Mouse (Mus musculus) brain, embryonic 14.5 days (tissue): ENCODE measurements around the gene Tas2r106.

Source experiments
- CTCF ChIP-seq: fragments of 200-500 bp; IDR thresholded peaks from 2 replicates; pipeline ENCODE4 v1.5.1; 2012; ENCODE audit warnings: inconsistent platforms, mild to moderate bottlenecking, moderate library complexity, borderline replicate concordance; ENCODE audit not compliant: insufficient read depth, insufficient read length; ENCODE audit errors: extremely low read depth
- POLR2A ChIP-seq: fragments of 200-500 bp; IDR thresholded peaks from 2 replicates; pipeline ENCODE4 v1.6.1; 2012; ENCODE audit warnings: mild to moderate bottlenecking, inconsistent platforms, borderline replicate concordance; ENCODE audit not compliant: poor library complexity, insufficient read depth, insufficient read length, severe bottlenecking; ENCODE audit errors: extremely low read depth

DNA sequence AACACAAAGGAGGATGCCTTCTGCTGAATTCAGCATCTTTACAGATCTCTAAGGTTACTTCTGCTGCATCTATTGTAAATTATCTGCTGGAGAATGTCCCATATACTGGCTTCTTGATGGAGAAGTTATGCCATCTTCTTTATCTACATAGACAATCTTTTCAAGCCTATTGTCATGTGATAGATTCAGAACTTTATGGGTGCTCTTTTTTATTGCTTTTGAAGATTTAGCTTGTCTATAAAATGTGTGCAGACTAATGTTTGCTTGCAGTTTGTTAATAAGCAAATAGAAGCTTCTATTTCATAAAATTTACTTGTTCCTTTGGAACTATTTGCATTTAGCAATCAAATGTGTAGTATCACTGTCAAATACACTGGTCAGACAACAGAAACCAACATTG is 18.6 kb downstream of the Tas2r106 start, which contains the start of gene Tas2r107:
- TF ChIP-seq CTCF = no peak
- TF ChIP-seq POLR2A = no peak
